Mouse (Mus musculus) frontal cortex, postnatal 14 days (tissue): ENCODE data around the gene Fbxo46.

Experiments
- DNase-seq, 2 experiments: peaks; one replicate each; pipeline ENCODE4 v3.0.0; 2022; ENCODE audit warnings: low spot score in 2 of 2

The Fbxo46 gene

DNA sequence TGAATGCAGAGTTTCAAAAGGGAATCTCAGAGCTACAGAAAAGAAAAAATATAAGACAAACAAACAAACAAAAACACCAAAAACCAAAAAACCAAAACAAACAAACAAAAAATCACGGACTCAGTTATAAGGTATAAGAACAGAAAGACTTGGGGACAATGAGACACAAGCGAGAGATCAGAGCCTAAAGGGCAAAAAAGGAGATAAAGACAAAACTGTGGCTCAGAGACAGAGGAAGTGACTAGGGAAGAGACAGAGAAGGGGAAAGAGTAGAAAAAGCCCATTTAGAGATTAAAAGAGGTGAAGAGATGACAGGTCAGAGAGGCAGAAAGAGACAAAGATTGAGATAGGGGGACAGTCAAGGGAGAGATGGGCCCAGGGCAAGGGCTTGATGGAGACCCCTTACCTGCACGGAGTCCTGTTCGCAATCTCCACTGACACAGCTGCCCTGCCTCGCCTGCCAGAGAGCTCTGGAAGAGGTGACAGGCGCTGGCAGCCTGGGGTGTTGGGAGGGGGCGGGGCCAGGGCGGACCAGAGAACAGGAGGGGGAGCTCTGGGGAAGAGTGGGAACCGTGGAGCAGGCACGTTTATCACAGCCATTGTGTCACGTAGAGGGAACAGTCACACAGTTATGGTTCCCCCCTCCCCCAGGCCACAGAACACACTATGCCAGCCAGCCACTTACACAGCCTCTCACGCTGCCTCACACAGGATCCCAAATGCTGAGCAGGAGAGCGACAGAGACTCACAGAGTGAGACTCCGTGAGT lies 46.2 kb downstream of the Fbxo46 start, which contains the start of gene Gipr:
Gene Gipr, minus strand, starts transcription at position 472 of the 768 bp plus-strand sequence.
- no peak for DNase-seq

- no peak for DNase-seq
These were observed 47.3 kb downstream of the Fbxo46 start for GRCm38 (mm10) chr7:19166990-19167389.

GRCm38 (mm10) chr7:19169506-19169905 lies 49.8 kb downstream of the Fbxo46 start:
- no peak for DNase-seq

- peak in 1 of 2 experiments; percentile 74 for DNase-seq
These were observed 50.5 kb downstream of the Fbxo46 start for GRCm38 (mm10) chr7:19170142-19170541.

GRCm38 (mm10) chr7:19171831-19172230 lies 52.2 kb downstream of the Fbxo46 start:
- DNase-seq: no peak

DNA sequence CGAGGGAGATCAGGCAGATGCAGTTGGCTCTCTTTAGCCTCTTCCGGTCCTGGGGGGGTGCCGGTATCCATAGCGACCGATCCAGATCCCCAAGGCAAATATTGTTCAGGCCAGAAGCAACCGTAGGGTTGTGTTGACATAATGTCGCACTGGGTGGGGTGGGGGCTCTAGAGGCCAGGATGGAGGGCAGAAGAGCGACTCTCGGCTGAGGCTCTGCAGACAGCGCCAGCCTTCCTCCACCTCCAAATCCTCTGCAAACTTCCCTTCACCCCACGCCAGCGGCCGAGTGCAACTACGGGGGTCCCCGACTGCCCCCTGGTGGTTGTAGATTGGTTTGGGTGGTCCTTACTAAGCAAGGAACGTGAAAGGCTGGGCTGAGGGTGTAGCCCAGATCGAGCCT lies 53.2 kb downstream of the Fbxo46 start:
- DNase-seq: peak; percentile 72 to 85

DNA sequence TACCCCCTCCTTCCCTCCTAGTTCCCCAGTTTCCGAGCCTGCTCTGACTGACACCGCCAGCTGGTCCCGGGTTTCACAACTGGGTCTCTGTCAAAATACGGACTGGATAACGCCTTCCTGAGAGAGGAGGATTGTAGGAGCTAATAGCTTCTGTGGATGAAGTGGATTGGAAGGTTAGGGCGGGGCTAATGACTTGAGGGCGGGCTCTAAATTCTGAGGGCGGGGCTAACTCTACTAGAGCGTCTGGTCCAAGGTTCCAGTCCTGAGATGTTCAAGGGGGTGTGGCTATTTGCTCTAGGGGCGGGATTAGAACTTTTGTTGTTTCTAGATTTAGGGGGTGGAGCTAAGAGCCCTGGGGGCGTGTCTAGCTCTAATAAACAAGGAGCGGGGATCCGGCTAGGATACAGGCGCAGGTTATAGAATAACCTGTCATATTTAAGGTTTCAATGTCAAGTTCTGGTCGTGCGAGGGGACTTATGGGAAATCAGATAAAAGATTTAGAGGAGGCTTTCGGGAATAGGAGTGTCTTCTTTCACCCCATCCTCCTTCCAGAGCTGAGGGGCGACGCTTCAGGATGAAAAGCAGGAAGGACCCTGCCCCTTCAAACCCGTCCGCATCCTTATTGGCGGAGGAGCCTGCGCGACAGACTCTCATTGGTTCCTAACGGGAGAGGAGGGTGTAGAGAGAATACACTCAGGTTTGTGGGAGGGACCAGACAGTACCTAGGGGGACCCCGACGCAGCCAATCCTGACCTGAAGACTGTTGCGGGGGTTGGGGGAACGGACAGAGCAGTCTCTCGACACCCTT lies 56.3 kb downstream of the Fbxo46 start, which contains the start of gene Eml2:
Gene Eml2, plus strand, starts transcription at position 714 of the 808 bp plus-strand sequence.
- DNase-seq: peak; percentile 77 to 88

DNA sequence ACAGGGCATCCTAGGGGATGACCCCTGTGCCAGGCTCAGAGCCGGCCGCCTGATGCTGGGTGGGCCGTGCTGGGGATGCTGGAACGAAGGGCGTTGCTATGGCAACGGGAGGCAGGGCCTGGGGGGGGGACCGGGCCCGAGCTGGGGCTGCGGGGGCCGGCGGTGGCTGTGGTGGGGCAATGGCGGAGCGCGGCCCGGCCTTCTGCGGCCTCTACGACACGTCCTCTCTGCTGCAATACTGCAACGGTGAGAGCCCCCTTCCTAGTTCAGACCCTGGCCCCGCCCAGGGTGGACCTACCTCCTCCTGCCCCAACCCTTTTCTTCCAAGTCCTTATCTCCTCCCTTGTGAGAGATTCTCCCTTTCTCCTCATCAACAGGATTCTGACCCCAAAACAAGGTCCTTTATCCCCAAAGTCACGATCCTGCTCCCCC lies 56.9 kb downstream of the Fbxo46 start:
- DNase-seq: no peak

DNA sequence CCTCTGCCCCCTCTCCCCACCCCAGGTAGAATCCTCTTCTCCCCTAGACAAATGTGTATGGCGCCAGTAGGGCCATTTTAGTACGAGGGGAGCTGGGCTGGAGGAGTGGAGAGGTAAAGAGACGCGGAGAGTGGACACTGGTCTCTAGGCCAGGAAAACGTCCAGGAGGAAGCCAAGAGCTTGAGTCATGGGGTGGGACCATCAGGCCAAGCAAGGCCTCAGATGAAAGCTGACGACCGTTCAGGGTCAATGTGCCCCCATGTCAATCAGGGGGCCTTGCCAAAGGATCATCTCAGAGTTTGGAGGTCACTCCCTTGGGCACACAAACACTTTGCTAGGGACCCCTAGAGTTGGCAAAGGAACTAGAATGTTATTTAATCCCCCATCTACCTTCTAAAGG lies 57.6 kb downstream of the Fbxo46 start:
- no peak for DNase-seq

DNA sequence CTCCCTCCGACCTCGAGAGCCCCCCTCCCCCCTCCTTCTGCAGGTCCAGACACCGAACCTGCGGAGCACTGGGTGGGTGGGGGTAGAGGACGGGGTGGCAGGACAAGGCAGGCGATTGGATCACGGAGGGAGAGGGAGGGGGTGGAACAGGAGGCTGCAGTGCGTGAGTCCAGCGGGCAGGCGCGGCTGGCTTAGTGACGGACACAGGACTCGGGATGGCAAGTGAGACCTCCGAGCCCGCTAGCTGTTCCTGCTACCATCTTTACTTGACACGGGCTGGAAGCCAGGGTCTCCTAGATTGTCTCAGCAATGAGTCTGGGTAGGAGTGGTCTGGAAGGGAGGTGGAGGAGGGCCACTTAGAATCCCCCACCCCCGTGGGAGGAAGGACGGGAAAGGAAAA lies 58.4 kb downstream of the Fbxo46 start:
- no peak for DNase-seq

- peak; percentile 64 to 78 for DNase-seq
These were observed 58.9 kb downstream of the Fbxo46 start for GRCm38 (mm10) chr7:19178443-19179092.

DNA sequence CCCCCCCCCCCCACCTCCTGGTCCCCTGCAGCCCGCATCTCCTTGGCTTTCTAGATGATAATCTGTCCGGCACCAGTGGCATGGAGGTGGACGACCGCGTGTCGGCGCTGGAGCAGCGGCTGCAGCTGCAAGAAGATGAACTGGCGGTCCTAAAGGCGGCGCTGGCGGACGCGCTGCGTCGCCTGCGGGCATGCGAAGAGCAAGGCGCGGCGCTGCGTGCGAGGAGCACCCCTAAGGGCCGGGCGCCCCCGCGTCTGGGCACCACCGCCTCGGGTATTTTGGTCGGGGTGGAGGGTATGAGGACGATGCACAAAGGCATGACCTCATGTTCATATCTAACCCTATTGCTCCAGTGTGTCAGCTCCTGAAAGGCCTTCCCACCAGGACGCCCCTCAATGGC lies 59.5 kb downstream of the Fbxo46 start:
- peak in 1 of 2 experiments; percentile 54 for DNase-seq

- DNase-seq: no peak
These were observed 60.3 kb downstream of the Fbxo46 start for GRCm38 (mm10) chr7:19179936-19180335.

DNA sequence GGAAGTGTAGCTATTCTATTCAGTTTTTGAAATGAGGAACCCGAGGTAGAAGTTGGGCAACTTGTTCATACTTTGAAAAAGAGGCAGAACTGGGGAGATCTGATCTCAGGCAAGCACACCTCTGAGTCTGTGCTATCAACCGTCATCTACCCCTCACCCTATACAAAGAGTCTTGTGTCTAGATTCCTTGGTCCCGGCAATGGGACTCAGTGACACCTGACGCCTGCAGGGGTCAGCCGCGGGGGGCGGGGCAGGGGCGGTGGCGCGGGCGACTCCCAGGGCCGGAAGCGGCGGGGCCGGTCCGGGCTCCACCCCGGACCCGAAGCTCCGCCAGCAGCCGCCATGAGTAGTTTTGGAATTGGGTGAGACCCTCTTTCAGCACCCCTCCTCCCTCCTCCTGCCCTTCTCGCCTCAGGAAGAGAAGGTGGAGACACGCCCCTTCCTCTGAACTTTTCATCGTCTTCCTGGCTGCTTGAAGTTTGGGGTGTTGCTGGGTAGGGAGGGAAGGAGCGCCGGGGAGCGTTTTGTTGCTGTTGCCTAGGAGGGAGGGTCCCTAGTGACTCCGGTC lies 61.3 kb downstream of the Fbxo46 start:
- DNase-seq: no peak

DNA sequence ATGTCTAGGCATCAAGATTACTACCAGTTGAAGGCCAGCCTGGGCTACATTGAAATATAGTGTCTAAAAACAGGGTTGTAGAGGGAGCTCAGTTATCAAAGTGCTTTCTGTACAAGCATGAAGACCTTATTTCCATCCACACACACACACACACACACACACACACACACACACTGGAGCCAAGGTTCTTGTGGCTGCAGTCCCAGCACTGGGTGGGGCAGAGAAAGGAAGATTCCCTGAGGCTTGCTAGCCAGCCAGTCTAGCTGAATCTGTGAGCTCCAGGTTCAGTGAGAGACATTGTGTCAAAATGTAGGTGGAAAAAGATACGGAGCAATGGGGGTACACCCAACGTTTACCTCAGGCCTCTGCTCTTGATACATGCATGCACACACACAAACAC lies 64.6 kb downstream of the Fbxo46 start:
- DNase-seq: no peak

GRCm38 (mm10) chr7:19184758-19185157 lies 65.1 kb downstream of the Fbxo46 start:
- no peak for DNase-seq
